Mouse (Mus musculus) left cerebral cortex, postnatal 14 days (tissue): Measurements from ENCODE around the gene Glyat. TPM values are rescaled to one million over a fixed set of nuclear protein-coding genes. Genes with fewer than 3 reads are reported as not detected.
"Not testable (repeated sequence)": the region's sequence is repeated elsewhere in the genome, so short reads cannot be mapped to it uniquely, and the experiment has no call there.

ENCODE experiments used
- DNase-seq, 2 experiments: peaks; one replicate each; pipeline ENCODE4 v3.0.0; 2021 to 2022; ENCODE audit warnings: low spot score in 2 of 2, mixed read lengths in 1 of 2
- intact Hi-C: fragments of 180-260 bp; cut with DNase I; formaldehyde crosslinking; loops from one replicate; pipeline ENCODE4 v1.15.1; 2025
- long read RNA-seq, 2 experiments: library from polyadenylated mRNA; stranded (forward); transcript quantifications; one replicate each; pipeline ENCODE4 v2.0.0; 2021
- total RNA-seq, 2 experiments: library from RNA; stranded (reverse); gene quantifications; 2 replicates each; pipeline ENCODE4 v1.2.3; 2021

The Glyat gene
- not detected for total RNA-seq
- long read RNA-seq, experiment 1, result 0 reads
- long read RNA-seq, experiment 2, result 0 reads

- no peak for DNase-seq
- intact Hi-C loops, result no loop called here
These were observed at the start of gene Glyat for GRCm38 (mm10) chr19:12633176-12633575. TSS of gene Glyat (plus strand) at chr19:12633308.

- intact Hi-C loops, result no loop called here
These were observed 47.8 kb upstream of the Glyat start for GRCm38 (mm10) chr19:12585310-12585709.

GRCm38 (mm10) chr19:12591908-12592307 is 41.2 kb upstream of the Glyat start:
- intact Hi-C loops, result loop anchor here (1.0 to 10.0 kb wide), 3 partner anchors 75 to 577 kb away; no protein-coding TSS in a partner anchor
- DNase-seq, result peak; percentile 79 to 83

More at GRCm38 (mm10) chr19:12585310-12585709, 47.8 kb upstream of the Glyat start:
- no peak for DNase-seq

- no peak for DNase-seq
- intact Hi-C loops, result loop anchor here (2.0 to 10.0 kb wide), 3 partner anchors 202 to 580 kb away; partner anchors contain the start of genes Lpxn and Zfp91
These were observed 38.0 kb upstream of the Glyat start for GRCm38 (mm10) chr19:12595135-12595529.

- intact Hi-C loops, result loop anchor here (2.0 to 10.0 kb wide), 3 partner anchors 201 to 581 kb away; partner anchors contain the start of genes Lpxn and Zfp91
- peak; percentile 51 to 59 for DNase-seq
These were observed 37.4 kb upstream of the Glyat start for GRCm38 (mm10) chr19:12595530-12596289.

GRCm38 (mm10) chr19:12596290-12597072 is 36.6 kb upstream of the Glyat start:
- intact Hi-C loops, result loop anchor here (10.0 kb wide), 2 partner anchors 462 to 582 kb away; no protein-coding TSS in a partner anchor
- DNase-seq, result peak in 1 of 2 experiments; percentile 13

- DNase-seq, result peak in 1 of 2 experiments; percentile 18
- intact Hi-C loops, result loop anchor here (10.0 kb wide), 2 partner anchors 462 to 582 kb away; no protein-coding TSS in a partner anchor
These were observed 36.1 kb upstream of the Glyat start for GRCm38 (mm10) chr19:12597073-12597405.

- no peak for DNase-seq
- intact Hi-C loops, result loop anchor here (10.0 kb wide), 2 partner anchors 464 to 584 kb away; no protein-coding TSS in a partner anchor
These were observed 34.4 kb upstream of the Glyat start for GRCm38 (mm10) chr19:12598674-12599073.

- DNase-seq, result no peak
- intact Hi-C loops, result loop anchor here (10.0 kb wide), 2 partner anchors 465 to 585 kb away; no protein-coding TSS in a partner anchor
These were observed 33.4 kb upstream of the Glyat start, which contains the start of gene Gm4952 for GRCm38 (mm10) chr19:12599674-12600073. TSS of gene Gm4952 (plus strand) at chr19:12599974.

- no peak for DNase-seq
- intact Hi-C loops, result no loop called here
These were observed 32.2 kb upstream of the Glyat start for GRCm38 (mm10) chr19:12600684-12601480.

- intact Hi-C loops, result no loop called here
- no peak for DNase-seq
These were observed 24.8 kb upstream of the Glyat start for GRCm38 (mm10) chr19:12608336-12608735.

- DNase-seq, result no peak
- intact Hi-C loops, result no loop called here
These were observed 19.5 kb upstream of the Glyat start for GRCm38 (mm10) chr19:12613646-12614045.

- DNase-seq, result no peak
- intact Hi-C loops, result no loop called here
These were observed 1.2 kb downstream of the Glyat start for GRCm38 (mm10) chr19:12634259-12634658.

GRCm38 (mm10) chr19:12634963-12635362 is 1.9 kb downstream of the Glyat start:
- no peak for DNase-seq
- intact Hi-C loops, result no loop called here

GRCm38 (mm10) chr19:12636863-12637262 is 3.8 kb downstream of the Glyat start:
- no peak for DNase-seq
- intact Hi-C loops, result no loop called here

- intact Hi-C loops, result no loop called here
- DNase-seq, result no peak
These were observed 4.9 kb downstream of the Glyat start for GRCm38 (mm10) chr19:12638049-12638448.

- intact Hi-C loops, result no loop called here
- DNase-seq, result no peak
These were observed 16.4 kb downstream of the Glyat start for GRCm38 (mm10) chr19:12649511-12649910.

GRCm38 (mm10) chr19:12666156-12666555 is 33.0 kb downstream of the Glyat start:
- no peak for DNase-seq
- intact Hi-C loops, result no loop called here

- intact Hi-C loops, DNase-seq: not testable (repeated sequence)
These were observed 35.5 kb downstream of the Glyat start for GRCm38 (mm10) chr19:12668601-12669000.
